Comparison of ENCODE assay signal across 11 mouse cellular contexts in the genomic region with DNA sequence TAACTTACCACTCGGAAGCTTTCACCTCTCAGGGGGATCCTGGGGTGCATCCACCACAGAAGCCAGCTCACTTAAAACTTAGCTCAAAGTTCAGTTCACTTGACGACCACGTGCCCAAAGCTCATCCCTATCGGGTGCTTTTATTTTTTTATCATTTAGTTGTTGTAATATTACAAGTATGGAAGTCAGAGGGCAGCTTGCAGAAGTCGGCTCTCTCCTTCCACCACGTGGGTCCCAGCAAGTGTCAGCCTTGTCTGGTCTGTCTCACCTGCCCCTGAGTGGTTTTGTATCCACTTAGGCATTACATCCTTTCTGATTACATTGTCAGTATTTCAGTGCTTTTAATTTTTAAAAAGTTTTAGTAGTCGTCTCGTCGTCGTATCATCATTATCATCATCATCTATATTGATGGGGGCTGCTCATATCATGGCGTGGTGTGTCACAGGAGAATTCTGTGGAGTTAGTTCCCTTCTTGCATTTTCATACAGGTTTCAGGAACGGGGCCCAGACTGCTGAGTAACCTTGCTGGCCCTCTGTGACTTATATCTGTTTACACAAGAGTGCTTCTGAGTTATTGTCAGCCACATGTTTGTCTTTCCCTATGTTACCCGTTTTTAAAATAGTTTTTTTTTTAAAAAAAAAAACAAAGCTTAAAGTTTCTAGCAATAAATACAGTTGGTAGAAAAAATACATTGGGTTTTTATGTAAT.
"Had no signal": no experiment of that assay in that cellular context is flagged by ENCODE, and none has a peak within 500 bp of the region (broad histone marks: within the 10 kb centered on the region; RNA-seq: fewer than 3 reads in every experiment).

No protein-coding gene starts in this region.

- H3K36me3 ChIP-seq: liver, embryonic 15.5 days; neural tube, embryonic 15.5 days; stomach, embryonic 15.5 days had no signal

- H3K4me2 ChIP-seq: neural tube, embryonic 15.5 days had no signal

- H3K4me1 ChIP-seq: neural tube, embryonic 15.5 days; stomach, embryonic 15.5 days had no signal

- H3K9ac ChIP-seq: liver, embryonic 15.5 days; neural tube, embryonic 15.5 days; stomach, embryonic 15.5 days had no signal

- DNase-seq: left cerebral cortex, postnatal 4 days; lung, adult 2 months; midbrain, embryonic 14.5 days; retina, postnatal 1 day; right cerebral cortex, postnatal 4 days had no signal

- H3K9me3 ChIP-seq: liver, embryonic 15.5 days; neural tube, embryonic 15.5 days; stomach, embryonic 15.5 days had no signal

- H3K27ac ChIP-seq: kidney, postnatal 0 days; layer of hippocampus, adult 2 months; liver, embryonic 15.5 days; neural tube, embryonic 15.5 days; stomach, embryonic 15.5 days had no signal

- H3K4me3 ChIP-seq: layer of hippocampus, adult 2 months; liver, embryonic 15.5 days; myocyte; neural tube, embryonic 15.5 days; stomach, embryonic 15.5 days had no signal

- H3K27me3 ChIP-seq: liver, embryonic 15.5 days; neural tube, embryonic 15.5 days; stomach, embryonic 15.5 days had no signal
